Mouse (Mus musculus) cerebellum, postnatal 10 days (tissue): ENCODE measurements around the gene 1700016D06Rik.
"Not testable (repeated sequence)": the region's sequence is repeated elsewhere in the genome, so short reads cannot be mapped to it uniquely, and the experiment has no call there.

ENCODE experiments used
- DNase-seq, 2 experiments: peaks; one replicate each; pipeline ENCODE4 v3.0.0; 2021; ENCODE audit warnings: mixed read lengths in 2 of 2

The 1700016D06Rik gene

GRCm38 (mm10) chr8:11701428-11701827 lies 565 bp upstream of the 1700016D06Rik start:
- DNase-seq: no peak

GRCm38 (mm10) chr8:11700060-11701032 lies 517 bp downstream of the 1700016D06Rik start:
- peak; percentile 92 to 93 for DNase-seq

GRCm38 (mm10) chr8:11699442-11700001 lies 1.3 kb downstream of the 1700016D06Rik start:
- DNase-seq: no peak

- no peak for DNase-seq
Measured at GRCm38 (mm10) chr8:11697467-11697866, 3.4 kb downstream of the 1700016D06Rik start.

- no peak for DNase-seq
Measured at GRCm38 (mm10) chr8:11696176-11696575, 4.7 kb downstream of the 1700016D06Rik start.

- no peak for DNase-seq
Measured at GRCm38 (mm10) chr8:11693972-11694371, 6.9 kb downstream of the 1700016D06Rik start.

GRCm38 (mm10) chr8:11692455-11692854 lies 8.4 kb downstream of the 1700016D06Rik start:
- no peak for DNase-seq

GRCm38 (mm10) chr8:11691761-11692160 lies 9.1 kb downstream of the 1700016D06Rik start:
- peak; percentile 26 to 48 for DNase-seq

GRCm38 (mm10) chr8:11691284-11691683 lies 9.6 kb downstream of the 1700016D06Rik start:
- no peak for DNase-seq

GRCm38 (mm10) chr8:11689945-11690344 lies 10.9 kb downstream of the 1700016D06Rik start:
- no peak for DNase-seq

- no peak for DNase-seq
Measured at GRCm38 (mm10) chr8:11687251-11687650, 13.6 kb downstream of the 1700016D06Rik start.

- DNase-seq: no peak
Measured at GRCm38 (mm10) chr8:11684558-11684957, 16.3 kb downstream of the 1700016D06Rik start.

- DNase-seq: no peak
Measured at GRCm38 (mm10) chr8:11668308-11668707, 32.6 kb downstream of the 1700016D06Rik start.

- DNase-seq: not testable (repeated sequence)
Measured at GRCm38 (mm10) chr8:11666023-11666716, 34.7 kb downstream of the 1700016D06Rik start.

- peak; percentile 87 to 92 for DNase-seq
Measured at GRCm38 (mm10) chr8:11661969-11662368, 38.9 kb downstream of the 1700016D06Rik start.

GRCm38 (mm10) chr8:11650021-11650420 lies 50.8 kb downstream of the 1700016D06Rik start:
- DNase-seq: no peak

GRCm38 (mm10) chr8:11643123-11643522 lies 57.7 kb downstream of the 1700016D06Rik start:
- DNase-seq: peak; percentile 65 to 70

- DNase-seq: no peak
Measured at GRCm38 (mm10) chr8:11640606-11641005, 60.3 kb downstream of the 1700016D06Rik start.

GRCm38 (mm10) chr8:11637531-11637930 lies 63.3 kb downstream of the 1700016D06Rik start:
- DNase-seq: no peak

- DNase-seq: peak; percentile 86 to 93
Measured at GRCm38 (mm10) chr8:11636324-11637057, 64.4 kb downstream of the 1700016D06Rik start.

GRCm38 (mm10) chr8:11635611-11636081 lies 65.2 kb downstream of the 1700016D06Rik start, which contains the start of gene Ankrd10:
Ankrd10 (minus strand) TSS chr8:11635757.
- DNase-seq: peak; percentile 94 to 97

GRCm38 (mm10) chr8:11635012-11635577 lies 65.8 kb downstream of the 1700016D06Rik start:
- peak; percentile 90 to 93 for DNase-seq
